Mouse (Mus musculus): ENCODE data around the gene Cemip. TPM values are rescaled to one million over a fixed set of nuclear protein-coding genes. Genes with fewer than 3 reads are reported as not detected.

The Cemip gene
- polyA plus RNA-seq, 1 experiment from 2014 or later: 0.28 TPM

- no peaks in the 10 kb centered on the region for H3K27me3 ChIP-seq (ENCODE audit: control insufficient read depth, insufficient read depth, low read length)
- DNase-seq (no peak), ATAC-seq (ENCODE audit: low FRiP score, low TSS enrichment) (no peak)
- H3K4me2 ChIP-seq (ENCODE audit: low read length): no peak overlapping the region
- no peaks in the 10 kb centered on the region for H3K9me3 ChIP-seq (ENCODE audit: control insufficient read depth, low read length)
- no peak overlapping the region for H3K4me3 ChIP-seq (replicated peaks; ENCODE audit: low read depth, low read length)
- no peaks in the 10 kb centered on the region for H3K36me3 ChIP-seq (ENCODE audit: control insufficient read depth, insufficient read depth, low read length)
- no peak overlapping the region for H3K9ac ChIP-seq (replicated peaks; ENCODE audit: low read length)
- WGBS: 89% methylated on average over 2 of the region's 2 CpGs
- no peaks in the 10 kb centered on the region for H3K4me1 ChIP-seq (ENCODE audit: control insufficient read depth, insufficient read depth, low read length)
- H3K27ac ChIP-seq (replicated peaks; ENCODE audit: low read depth, low read length): no peak overlapping the region
These were observed 103.7 kb downstream of the Cemip start for GRCm38 (mm10) chr7:83982566-83982965.

- Histone ChIP-seq H3K4me3 (replicated peaks; ENCODE audit: low read depth, low read length) (no peak overlapping the region), H3K4me2 (ENCODE audit: low read length) (no peak overlapping the region), H3K9ac (replicated peaks; ENCODE audit: low read length) (no peak overlapping the region), H3K9me3 (ENCODE audit: control insufficient read depth, low read length) (no peaks in the 10 kb centered on the region), H3K4me1 (ENCODE audit: control insufficient read depth, insufficient read depth, low read length) (no peaks in the 10 kb centered on the region), H3K27ac (replicated peaks; ENCODE audit: low read depth, low read length) (no peak overlapping the region), H3K36me3 (ENCODE audit: control insufficient read depth, insufficient read depth, low read length) (no peaks in the 10 kb centered on the region), H3K27me3 (ENCODE audit: control insufficient read depth, insufficient read depth, low read length) (no peaks in the 10 kb centered on the region)
- WGBS: 77% methylated on average over 1 of the region's 1 CpGs
- ATAC-seq (ENCODE audit: low FRiP score, low TSS enrichment): no peak
- DNase-seq: no peak
These were observed 107.3 kb downstream of the Cemip start for GRCm38 (mm10) chr7:83978945-83979536.

- ATAC-seq (ENCODE audit: low FRiP score, low TSS enrichment) (no peak), DNase-seq (no peak)
- Histone ChIP-seq H3K36me3 (ENCODE audit: control insufficient read depth, insufficient read depth, low read length) (no peaks in the 10 kb centered on the region), H3K4me1 (ENCODE audit: control insufficient read depth, insufficient read depth, low read length) (no peaks in the 10 kb centered on the region), H3K27ac (replicated peaks; ENCODE audit: low read depth, low read length) (no peak overlapping the region), H3K4me3 (replicated peaks; ENCODE audit: low read depth, low read length) (no peak overlapping the region), H3K9ac (replicated peaks; ENCODE audit: low read length) (no peak overlapping the region), H3K27me3 (ENCODE audit: control insufficient read depth, insufficient read depth, low read length) (no peaks in the 10 kb centered on the region), H3K9me3 (ENCODE audit: control insufficient read depth, low read length) (no peaks in the 10 kb centered on the region), H3K4me2 (ENCODE audit: low read length) (no peak overlapping the region)
- 96% methylated on average over 1 of the region's 1 CpGs for WGBS
These were observed 107.9 kb downstream of the Cemip start for GRCm38 (mm10) chr7:83978410-83978809.

GRCm38 (mm10) chr7:83976413-83976958 lies 109.8 kb downstream of the Cemip start:
- WGBS: 81% methylated on average over 6 of the region's 6 CpGs
- H3K4me2 ChIP-seq (ENCODE audit: low read length): no peak overlapping the region
- no peak overlapping the region for H3K4me3 ChIP-seq (replicated peaks; ENCODE audit: low read depth, low read length)
- DNase-seq (no peak), ATAC-seq (ENCODE audit: low FRiP score, low TSS enrichment) (no peak)
- H3K9ac ChIP-seq (replicated peaks; ENCODE audit: low read length): no peak overlapping the region
- no peaks in the 10 kb centered on the region for H3K4me1 ChIP-seq (ENCODE audit: control insufficient read depth, insufficient read depth, low read length)
- H3K9me3 ChIP-seq (ENCODE audit: control insufficient read depth, low read length): no peaks in the 10 kb centered on the region
- H3K36me3 ChIP-seq (ENCODE audit: control insufficient read depth, insufficient read depth, low read length): no peaks in the 10 kb centered on the region
- no peaks in the 10 kb centered on the region for H3K27me3 ChIP-seq (ENCODE audit: control insufficient read depth, insufficient read depth, low read length)
- H3K27ac ChIP-seq (replicated peaks; ENCODE audit: low read depth, low read length): no peak overlapping the region

GRCm38 (mm10) chr7:83975283-83975682 lies 111.0 kb downstream of the Cemip start:
- Histone ChIP-seq H3K36me3 (ENCODE audit: control insufficient read depth, insufficient read depth, low read length) (no peaks in the 10 kb centered on the region), H3K9me3 (ENCODE audit: control insufficient read depth, low read length) (no peaks in the 10 kb centered on the region), H3K27me3 (ENCODE audit: control insufficient read depth, insufficient read depth, low read length) (no peaks in the 10 kb centered on the region), H3K4me3 (replicated peaks; ENCODE audit: low read depth, low read length) (no peak overlapping the region), H3K9ac (replicated peaks; ENCODE audit: low read length) (no peak overlapping the region), H3K4me1 (ENCODE audit: control insufficient read depth, insufficient read depth, low read length) (no peaks in the 10 kb centered on the region), H3K4me2 (ENCODE audit: low read length) (no peak overlapping the region), H3K27ac (replicated peaks; ENCODE audit: low read depth, low read length) (no peak overlapping the region)
- no peak for ATAC-seq (ENCODE audit: low FRiP score, low TSS enrichment)
- no peak for DNase-seq
- 84% methylated on average over 6 of the region's 6 CpGs for WGBS

- Histone ChIP-seq H3K36me3 (ENCODE audit: control insufficient read depth, insufficient read depth, low read length) (no peaks in the 10 kb centered on the region), H3K4me2 (ENCODE audit: low read length) (no peak overlapping the region), H3K27ac (replicated peaks; ENCODE audit: low read depth, low read length) (no peak overlapping the region), H3K9me3 (ENCODE audit: control insufficient read depth, low read length) (no peaks in the 10 kb centered on the region), H3K9ac (replicated peaks; ENCODE audit: low read length) (no peak overlapping the region), H3K4me3 (replicated peaks; ENCODE audit: low read depth, low read length) (no peak overlapping the region), H3K27me3 (ENCODE audit: control insufficient read depth, insufficient read depth, low read length) (no peaks in the 10 kb centered on the region), H3K4me1 (ENCODE audit: control insufficient read depth, insufficient read depth, low read length) (no peaks in the 10 kb centered on the region)
- DNase-seq (no peak), ATAC-seq (ENCODE audit: low FRiP score, low TSS enrichment) (no peak)
- WGBS: 83% methylated on average over 7 of the region's 7 CpGs
These were observed 113.8 kb downstream of the Cemip start for GRCm38 (mm10) chr7:83972485-83972884.

GRCm38 (mm10) chr7:83966047-83966818 lies 120.1 kb downstream of the Cemip start:
- DNase-seq (no peak), ATAC-seq (ENCODE audit: low FRiP score, low TSS enrichment) (no peak)
- WGBS: 85% methylated on average over 5 of the region's 5 CpGs
- Histone ChIP-seq H3K9me3 (ENCODE audit: control insufficient read depth, low read length) (no peaks in the 10 kb centered on the region), H3K4me2 (ENCODE audit: low read length) (no peak overlapping the region), H3K4me1 (ENCODE audit: control insufficient read depth, insufficient read depth, low read length) (no peaks in the 10 kb centered on the region), H3K27me3 (ENCODE audit: control insufficient read depth, insufficient read depth, low read length) (no peaks in the 10 kb centered on the region), H3K9ac (replicated peaks; ENCODE audit: low read length) (no peak overlapping the region), H3K4me3 (replicated peaks; ENCODE audit: low read depth, low read length) (no peak overlapping the region), H3K27ac (replicated peaks; ENCODE audit: low read depth, low read length) (no peak overlapping the region), H3K36me3 (ENCODE audit: control insufficient read depth, insufficient read depth, low read length) (no peaks in the 10 kb centered on the region)

- H3K9me3 ChIP-seq (ENCODE audit: control insufficient read depth, low read length): no peaks in the 10 kb centered on the region
- ATAC-seq (ENCODE audit: low FRiP score, low TSS enrichment) (no peak), DNase-seq (no peak)
- H3K4me1 ChIP-seq (ENCODE audit: control insufficient read depth, insufficient read depth, low read length): no peaks in the 10 kb centered on the region
- no peak overlapping the region for H3K27ac ChIP-seq (replicated peaks; ENCODE audit: low read depth, low read length)
- H3K9ac ChIP-seq (replicated peaks; ENCODE audit: low read length): no peak overlapping the region
- H3K4me3 ChIP-seq (replicated peaks; ENCODE audit: low read depth, low read length): no peak overlapping the region
- no peaks in the 10 kb centered on the region for H3K36me3 ChIP-seq (ENCODE audit: control insufficient read depth, insufficient read depth, low read length)
- H3K4me2 ChIP-seq (ENCODE audit: low read length): no peak overlapping the region
- H3K27me3 ChIP-seq (ENCODE audit: control insufficient read depth, insufficient read depth, low read length): no peaks in the 10 kb centered on the region
These were observed 121.1 kb downstream of the Cemip start for GRCm38 (mm10) chr7:83965181-83965580.

- H3K27ac ChIP-seq (replicated peaks; ENCODE audit: low read depth, low read length): no peak overlapping the region
- no peak overlapping the region for H3K4me2 ChIP-seq (ENCODE audit: low read length)
- no peaks in the 10 kb centered on the region for H3K9me3 ChIP-seq (ENCODE audit: control insufficient read depth, low read length)
- H3K36me3 ChIP-seq (ENCODE audit: control insufficient read depth, insufficient read depth, low read length): no peaks in the 10 kb centered on the region
- no peak overlapping the region for H3K9ac ChIP-seq (replicated peaks; ENCODE audit: low read length)
- no peak for ATAC-seq (ENCODE audit: low FRiP score, low TSS enrichment)
- DNase-seq: no peak
- H3K4me3 ChIP-seq (replicated peaks; ENCODE audit: low read depth, low read length): no peak overlapping the region
- no peaks in the 10 kb centered on the region for H3K27me3 ChIP-seq (ENCODE audit: control insufficient read depth, insufficient read depth, low read length)
- H3K4me1 ChIP-seq (ENCODE audit: control insufficient read depth, insufficient read depth, low read length): no peaks in the 10 kb centered on the region
- 93% methylated on average over 9 of the region's 9 CpGs for WGBS
These were observed 133.8 kb downstream of the Cemip start for GRCm38 (mm10) chr7:83952511-83952910.
